Mouse (Mus musculus) lung, postnatal 0 days (tissue): ENCODE measurements around the gene Spc24. TPM values are rescaled to one million over a fixed set of nuclear protein-coding genes. Genes with fewer than 3 reads are reported as not detected.
A peak's percentile ranks its signal among the peaks of the same experiment; 100 is the strongest.

Source experiments
- ATAC-seq: fragments of 200-750 bp; cut with Nextera tagmentation; 2 replicates; pipeline ENCODE4 v1.8.0; 2017; ENCODE audit warnings: moderate library complexity
- DNase-seq: peaks from one replicate; pipeline ENCODE4 v3.0.0-alpha.2; 2016; ENCODE audit warnings: low spot score
- H3K27ac ChIP-seq: fragments of 300-500 bp; sonication (generic); 2 replicates; pipeline ENCODE4 v1.5.1; 2014; ENCODE audit warnings: antibody characterized with exemption, mild to moderate bottlenecking, low read length, mixed read lengths
- H3K27me3 ChIP-seq: fragments of 300-500 bp; sonication (generic); replicated peaks from 2 replicates; pipeline ENCODE4 v1.6.1; 2014; ENCODE audit warnings: low read length, mixed read lengths; ENCODE audit not compliant: insufficient read depth
- H3K36me3 ChIP-seq: fragments of 300-500 bp; sonication (generic); 2 replicates; pipeline ENCODE4 v1.6.1; 2014; ENCODE audit warnings: low read length, mixed read lengths; ENCODE audit not compliant: insufficient read depth
- H3K4me1 ChIP-seq: fragments of 300-500 bp; sonication (generic); 2 replicates; pipeline ENCODE4 v1.6.1; 2014; ENCODE audit warnings: antibody characterized with exemption, low read depth, low read length, mixed read lengths; ENCODE audit not compliant: insufficient read depth
- H3K4me2 ChIP-seq: fragments of 300-500 bp; sonication (generic); replicated peaks from 2 replicates; pipeline ENCODE4 v1.6.1; 2014; ENCODE audit warnings: low read depth, mild to moderate bottlenecking, low read length, moderate library complexity, mixed read lengths
- H3K4me3 ChIP-seq: fragments of 300-500 bp; sonication (generic); 2 replicates; pipeline ENCODE4 v1.5.1; 2014; ENCODE audit warnings: low read depth, low read length
- H3K9ac ChIP-seq: fragments of 300-500 bp; sonication (generic); replicated peaks from 2 replicates; pipeline ENCODE4 v1.6.1; 2014; ENCODE audit warnings: low read depth, mild to moderate bottlenecking
- H3K9me3 ChIP-seq: fragments of 300-500 bp; sonication (generic); 2 replicates; pipeline ENCODE4 v1.6.1; 2016; ENCODE audit warnings: low read length, mixed read lengths
- CTCF ChIP-seq: IDR thresholded peaks from 2 replicates; pipeline ENCODE4 v1.5.1; 2016; ENCODE audit warnings: antibody characterized with exemption, mild to moderate bottlenecking
- EP300 ChIP-seq: IDR thresholded peaks from 2 replicates; pipeline ENCODE4 v1.6.1; 2016; ENCODE audit warnings: antibody characterized with exemption, mild to moderate bottlenecking, control low read depth
- WGBS: fragments of 180-500 bp; shearing (Covaris S2); extraction: QIAGEN DNeasy Blood & Tissue Kit; methylation state at CpG from one replicate; pipeline ENCODE4 v1.1.7; 2014; 5-methylcytosine and 5-hydroxymethylcytosine counted together
- polyA plus RNA-seq: library from polyadenylated mRNA; unstranded; fragments of >200 nt; fragmentation: Nextera tagmentation; extraction: Ambion mirVana; gene quantifications from 2 replicates; pipeline ENCODE4 v1.2.1, GENCODE M21; 2015

The Spc24 gene
- polyA plus RNA-seq, 1 experiment from 2014 or later, result 15.7 TPM

DNA sequence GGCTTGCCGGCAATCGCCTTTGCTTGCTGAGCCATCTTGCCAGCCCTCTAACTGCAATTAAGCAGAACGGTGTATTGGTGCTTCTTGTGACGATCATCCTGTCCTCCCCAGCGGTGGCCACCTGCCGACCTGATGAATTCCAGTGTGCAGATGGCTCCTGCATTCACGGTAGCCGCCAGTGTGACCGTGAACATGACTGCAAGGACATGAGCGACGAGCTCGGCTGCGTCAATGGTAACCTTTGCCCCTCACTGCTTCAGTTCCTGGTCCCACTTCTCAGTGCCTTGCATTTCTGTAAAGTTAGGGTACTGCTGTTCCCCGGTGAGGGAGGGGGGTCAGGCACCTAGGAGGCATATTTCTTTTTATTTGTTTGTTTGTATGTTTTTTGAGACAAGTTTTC, 25.0 kb downstream of the Spc24 start:
- Histone ChIP-seq H3K4me2 (no peak overlapping the region), H3K27me3 (no peaks in the 10 kb centered on the region), H3K36me3 (peaks cover 40% of the 10 kb centered on the region), H3K9ac (no peak overlapping the region), H3K4me3 (no peak overlapping the region), H3K4me1 (no peaks in the 10 kb centered on the region), H3K9me3 (no peaks in the 10 kb centered on the region), H3K27ac (no peak overlapping the region)
- DNase-seq, result no peak
- ATAC-seq, result no peak
- no peak for TF ChIP-seq EP300
- no peak for TF ChIP-seq CTCF
- 89% methylated on average over 14 of the region's 14 CpGs for WGBS

- TF ChIP-seq EP300, result no peak
- no peak for TF ChIP-seq CTCF
- Histone ChIP-seq H3K27me3 (no peaks in the 10 kb centered on the region), H3K36me3 (peaks cover 38% of the 10 kb centered on the region; the same call in 1 of the 2 replicates), H3K9ac (no peak overlapping the region), H3K4me2 (no peak overlapping the region), H3K4me3 (no peak overlapping the region), H3K27ac (no peak overlapping the region), H3K9me3 (no peaks in the 10 kb centered on the region), H3K4me1 (no peaks in the 10 kb centered on the region)
- ATAC-seq (no peak), DNase-seq (no peak)
- WGBS, result 88% methylated on average over 7 of the region's 7 CpGs
Observed at GRCm38 (mm10) chr9:21733989-21734388, 26.1 kb downstream of the Spc24 start.

DNA sequence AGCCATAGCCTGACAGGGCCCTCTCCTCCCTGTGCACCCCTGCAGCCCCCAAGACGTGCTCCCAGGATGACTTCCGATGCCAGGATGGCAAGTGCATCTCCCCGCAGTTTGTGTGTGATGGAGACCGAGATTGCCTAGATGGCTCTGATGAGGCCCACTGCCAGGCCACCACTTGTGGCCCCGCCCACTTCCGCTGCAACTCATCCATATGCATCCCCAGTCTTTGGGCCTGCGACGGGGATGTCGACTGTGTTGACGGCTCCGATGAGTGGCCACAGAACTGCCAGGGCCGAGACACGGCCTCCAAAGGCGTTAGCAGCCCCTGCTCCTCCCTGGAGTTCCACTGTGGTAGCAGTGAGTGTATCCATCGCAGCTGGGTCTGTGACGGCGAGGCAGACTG, 26.7 kb downstream of the Spc24 start:
- H3K4me2 ChIP-seq, result no peak overlapping the region
- no peak overlapping the region for H3K4me3 ChIP-seq
- H3K4me1 ChIP-seq, result no peaks in the 10 kb centered on the region
- no peak overlapping the region for H3K27ac ChIP-seq
- DNase-seq (no peak), ATAC-seq (no peak)
- TF ChIP-seq CTCF (no peak), EP300 (no peak)
- WGBS, result 94% methylated on average over 16 of the region's 17 CpGs
- peaks cover 32% of the 10 kb centered on the region; the same call in 1 of the 2 replicates for H3K36me3 ChIP-seq
- H3K9ac ChIP-seq, result no peak overlapping the region
- H3K27me3 ChIP-seq, result no peaks in the 10 kb centered on the region
- H3K9me3 ChIP-seq, result no peaks in the 10 kb centered on the region

GRCm38 (mm10) chr9:21732288-21732687, 27.8 kb downstream of the Spc24 start:
- Histone ChIP-seq H3K27me3 (no peaks in the 10 kb centered on the region), H3K4me3 (no peak overlapping the region), H3K27ac (no peak overlapping the region), H3K9ac (no peak overlapping the region), H3K36me3 (peaks cover 23% of the 10 kb centered on the region; the same call in 1 of the 2 replicates), H3K4me2 (no peak overlapping the region), H3K4me1 (no peaks in the 10 kb centered on the region), H3K9me3 (no peaks in the 10 kb centered on the region)
- no peak for DNase-seq
- 95% methylated on average over 9 of the region's 9 CpGs for WGBS
- ATAC-seq, result no peak
- TF ChIP-seq CTCF (no peak), EP300 (no peak)

GRCm38 (mm10) chr9:21729264-21729663, 30.8 kb downstream of the Spc24 start:
- H3K9me3 ChIP-seq, result no peaks in the 10 kb centered on the region
- H3K4me3 ChIP-seq, result no peak overlapping the region
- no peaks in the 10 kb centered on the region for H3K27me3 ChIP-seq
- DNase-seq (peak; percentile 59), ATAC-seq (peak; percentile 64)
- H3K36me3 ChIP-seq, result peaks cover 12% of the 10 kb centered on the region; the same call in 1 of the 2 replicates
- no peak for TF ChIP-seq CTCF
- peak; percentile 63; the same call in 1 of the 2 replicates for TF ChIP-seq EP300
- WGBS, result 75% methylated on average over 7 of the region's 7 CpGs
- H3K9ac ChIP-seq, result no peak overlapping the region
- H3K4me2 ChIP-seq, result no peak overlapping the region
- H3K4me1 ChIP-seq, result peaks cover 8% of the 10 kb centered on the region; the same call in 1 of the 2 replicates
- no peak overlapping the region for H3K27ac ChIP-seq

GRCm38 (mm10) chr9:21728261-21728832, 31.8 kb downstream of the Spc24 start:
- no peak overlapping the region for H3K9ac ChIP-seq
- DNase-seq (peak; percentile 34), ATAC-seq (no peak)
- no peak overlapping the region for H3K4me2 ChIP-seq
- no peak overlapping the region for H3K4me3 ChIP-seq
- H3K36me3 ChIP-seq, result peaks cover 3% of the 10 kb centered on the region; the same call in 1 of the 2 replicates
- H3K4me1 ChIP-seq, result peaks cover 8% of the 10 kb centered on the region; the same call in 1 of the 2 replicates
- H3K9me3 ChIP-seq, result no peaks in the 10 kb centered on the region
- no peaks in the 10 kb centered on the region for H3K27me3 ChIP-seq
- H3K27ac ChIP-seq, result 0 out of 2 replicates have a peak overlapping the region, but pooled peaks have one; percentile 12
- TF ChIP-seq CTCF (no peak), EP300 (no peak)
- 76% methylated on average over 10 of the region's 10 CpGs for WGBS
